Mouse (Mus musculus): ENCODE measurements around the gene Rab10. TPM values are rescaled to one million over a fixed set of nuclear protein-coding genes. Genes with fewer than 3 reads are reported as not detected.

Rab10 gene
- total and polyA plus RNA-seq, 3 experiments = 36.8 to 130 (median 116) TPM

DNA sequence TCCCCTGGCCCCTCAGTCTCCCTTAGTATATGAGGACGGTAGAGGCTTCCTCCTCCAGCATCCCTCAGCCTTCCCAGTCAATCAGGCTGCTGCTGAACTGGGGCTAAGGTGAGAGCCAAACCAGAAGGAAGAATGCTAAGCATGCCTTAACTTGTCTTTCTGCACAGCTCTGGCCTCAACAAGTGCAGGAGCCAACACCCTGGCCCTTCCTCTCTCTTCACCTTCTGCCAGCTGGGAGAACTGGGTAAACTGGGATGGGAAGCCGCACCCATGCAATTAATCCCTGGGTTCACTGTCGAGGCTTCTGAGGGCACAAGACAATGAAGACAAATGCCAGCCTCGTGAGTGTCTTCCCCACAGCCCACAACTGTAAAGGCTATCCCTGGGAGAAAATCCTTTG lies 19.9 kb upstream of the Rab10 start:
- H3K27ac ChIP-seq = no peak overlapping the region
- H3K79me2 ChIP-seq (replicated peaks; ENCODE audit: control insufficient read depth, insufficient read depth, low read length) = no peaks in the 10 kb centered on the region
- H3K9ac ChIP-seq (ENCODE audit: low read depth, low read length) = no peak overlapping the region
- intact Hi-C loops (cut with DNase I) = no loop called here
- H3K4me3 ChIP-seq = no peak overlapping the region
- no peaks in the 10 kb centered on the region for H3K4me1 ChIP-seq (ENCODE audit: control insufficient read depth, insufficient read depth, low read length)
- DNase-seq = no peak
- no peak for TF ChIP-seq CTCF (IDR thresholded peaks at IDR 0.05)
- no peak for TF ChIP-seq EP300 (IDR thresholded peaks at IDR 0.05; ENCODE audit: insufficient read depth, low read depth, low read length)
- TF ChIP-seq POLR2A (IDR thresholded peaks at IDR 0.05; ENCODE audit: insufficient read depth, low read depth, low read length) = no peak
- no peaks in the 10 kb centered on the region for H3K36me3 ChIP-seq (ENCODE audit: control insufficient read depth, insufficient read depth, low read length)
- 68% methylated on average over 4 of the region's 4 CpGs for WGBS
- no peaks in the 10 kb centered on the region for H3K27me3 ChIP-seq (ENCODE audit: control insufficient read depth, insufficient read depth, low read length)

GRCm38 (mm10) chr12:3325232-3325631 lies 15.5 kb upstream of the Rab10 start:
- H3K27ac ChIP-seq = no peak overlapping the region
- no peak overlapping the region for H3K9ac ChIP-seq (ENCODE audit: low read depth, low read length)
- no peak overlapping the region for H3K4me3 ChIP-seq
- TF ChIP-seq EP300 (IDR thresholded peaks at IDR 0.05; ENCODE audit: insufficient read depth, low read depth, low read length) = no peak
- TF ChIP-seq CTCF (IDR thresholded peaks at IDR 0.05) = no peak
- TF ChIP-seq POLR2A (IDR thresholded peaks at IDR 0.05; ENCODE audit: insufficient read depth, low read depth, low read length) = no peak
- DNase-seq = no peak
- no peaks in the 10 kb centered on the region for H3K4me1 ChIP-seq (ENCODE audit: control insufficient read depth, insufficient read depth, low read length)
- no peaks in the 10 kb centered on the region for H3K79me2 ChIP-seq (replicated peaks; ENCODE audit: control insufficient read depth, insufficient read depth, low read length)
- no peaks in the 10 kb centered on the region for H3K27me3 ChIP-seq (ENCODE audit: control insufficient read depth, insufficient read depth, low read length)
- H3K36me3 ChIP-seq (ENCODE audit: control insufficient read depth, insufficient read depth, low read length) = no peaks in the 10 kb centered on the region
- 71% methylated on average over 2 of the region's 2 CpGs for WGBS
- intact Hi-C loops (cut with DNase I) = no loop called here

- Histone ChIP-seq H3K79me2 (replicated peaks; ENCODE audit: control insufficient read depth, insufficient read depth, low read length) (no peaks in the 10 kb centered on the region), H3K4me1 (ENCODE audit: control insufficient read depth, insufficient read depth, low read length) (no peaks in the 10 kb centered on the region), H3K36me3 (ENCODE audit: control insufficient read depth, insufficient read depth, low read length) (no peaks in the 10 kb centered on the region), H3K4me3 (no peak overlapping the region), H3K27ac (no peak overlapping the region), H3K9ac (ENCODE audit: low read depth, low read length) (no peak overlapping the region), H3K27me3 (ENCODE audit: control insufficient read depth, insufficient read depth, low read length) (no peaks in the 10 kb centered on the region)
- TF ChIP-seq POLR2A (IDR thresholded peaks at IDR 0.05; ENCODE audit: insufficient read depth, low read depth, low read length) (no peak), CTCF (IDR thresholded peaks at IDR 0.05) (no peak), EP300 (IDR thresholded peaks at IDR 0.05; ENCODE audit: insufficient read depth, low read depth, low read length) (no peak)
- DNase-seq = peak in 1 of 2 experiments; percentile 35
- 34% methylated on average over 6 of the region's 6 CpGs for WGBS
- intact Hi-C loops (cut with DNase I) = no loop called here
Measured at GRCm38 (mm10) chr12:3323241-3323640, 13.5 kb upstream of the Rab10 start.

DNA sequence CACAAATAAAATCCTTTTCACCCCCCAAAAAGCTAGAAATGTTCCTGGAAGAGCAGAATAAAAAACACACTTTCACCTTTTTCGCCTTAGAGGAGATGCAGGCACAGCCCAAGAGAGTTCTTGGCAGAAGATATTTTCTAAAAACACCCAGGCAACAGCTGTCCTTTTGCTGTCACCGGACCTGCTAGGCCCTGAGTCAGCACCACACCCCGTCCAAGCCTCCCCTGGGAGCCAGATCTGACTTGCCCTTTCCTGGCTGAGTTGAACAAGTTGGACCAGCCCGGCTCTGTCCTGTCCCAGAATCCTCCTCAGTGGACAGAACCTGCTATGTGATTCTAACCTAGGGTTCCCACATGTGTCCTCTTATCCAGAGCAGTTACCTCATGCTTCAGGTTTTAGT lies 9.6 kb upstream of the Rab10 start:
- DNase-seq = peak; percentile 53 to 66
- no peaks in the 10 kb centered on the region; the same call in 1 of the 2 replicates for H3K36me3 ChIP-seq (ENCODE audit: control insufficient read depth, insufficient read depth, low read length)
- intact Hi-C loops (cut with DNase I) = no loop called here
- no peak overlapping the region for H3K4me3 ChIP-seq
- H3K4me1 ChIP-seq (ENCODE audit: control insufficient read depth, insufficient read depth, low read length) = no peaks in the 10 kb centered on the region
- WGBS = 23% methylated on average over 4 of the region's 4 CpGs
- no peak overlapping the region for H3K27ac ChIP-seq
- no peak overlapping the region for H3K9ac ChIP-seq (ENCODE audit: low read depth, low read length)
- H3K79me2 ChIP-seq (replicated peaks; ENCODE audit: control insufficient read depth, insufficient read depth, low read length) = no peaks in the 10 kb centered on the region
- TF ChIP-seq EP300 (IDR thresholded peaks at IDR 0.05; ENCODE audit: insufficient read depth, low read depth, low read length) (no peak), CTCF (IDR thresholded peaks at IDR 0.05) (no peak)
- H3K27me3 ChIP-seq (ENCODE audit: control insufficient read depth, insufficient read depth, low read length) = no peaks in the 10 kb centered on the region

DNA sequence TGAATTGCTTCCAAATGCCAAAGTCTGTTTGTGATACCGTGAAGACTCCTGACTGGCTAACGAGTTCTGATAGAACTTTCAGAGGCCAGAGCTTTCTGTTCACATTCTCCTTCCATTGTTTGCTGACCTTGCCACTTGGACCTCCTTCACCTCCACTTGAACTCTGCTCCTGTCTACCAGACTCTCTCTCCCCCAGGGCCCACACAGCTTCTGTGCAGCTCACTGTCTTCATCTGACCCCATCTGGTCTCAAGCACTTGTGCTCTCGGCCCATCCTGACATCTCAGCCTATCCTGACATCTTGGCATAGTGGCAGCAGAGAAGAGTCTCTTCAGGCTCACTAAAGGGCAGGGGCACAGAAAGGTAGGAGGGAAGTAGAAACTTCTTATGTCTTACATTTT lies 7.2 kb upstream of the Rab10 start:
- no peak overlapping the region for H3K9ac ChIP-seq (ENCODE audit: low read depth, low read length)
- H3K27ac ChIP-seq = no peak overlapping the region
- TF ChIP-seq POLR2A (IDR thresholded peaks at IDR 0.05; ENCODE audit: insufficient read depth, low read depth, low read length) (no peak), CTCF (IDR thresholded peaks at IDR 0.05) (no peak), EP300 (IDR thresholded peaks at IDR 0.05; ENCODE audit: insufficient read depth, low read depth, low read length) (no peak)
- H3K4me3 ChIP-seq = no peak overlapping the region
- H3K4me1 ChIP-seq (ENCODE audit: control insufficient read depth, insufficient read depth, low read length) = no peaks in the 10 kb centered on the region
- no peak for DNase-seq
- H3K79me2 ChIP-seq (replicated peaks; ENCODE audit: control insufficient read depth, insufficient read depth, low read length) = no peaks in the 10 kb centered on the region
- no peaks in the 10 kb centered on the region; the same call in 1 of the 2 replicates for H3K36me3 ChIP-seq (ENCODE audit: control insufficient read depth, insufficient read depth, low read length)
- intact Hi-C loops (cut with DNase I) = no loop called here
- 73% methylated on average over 3 of the region's 3 CpGs for WGBS
- H3K27me3 ChIP-seq (ENCODE audit: control insufficient read depth, insufficient read depth, low read length) = no peaks in the 10 kb centered on the region

DNA sequence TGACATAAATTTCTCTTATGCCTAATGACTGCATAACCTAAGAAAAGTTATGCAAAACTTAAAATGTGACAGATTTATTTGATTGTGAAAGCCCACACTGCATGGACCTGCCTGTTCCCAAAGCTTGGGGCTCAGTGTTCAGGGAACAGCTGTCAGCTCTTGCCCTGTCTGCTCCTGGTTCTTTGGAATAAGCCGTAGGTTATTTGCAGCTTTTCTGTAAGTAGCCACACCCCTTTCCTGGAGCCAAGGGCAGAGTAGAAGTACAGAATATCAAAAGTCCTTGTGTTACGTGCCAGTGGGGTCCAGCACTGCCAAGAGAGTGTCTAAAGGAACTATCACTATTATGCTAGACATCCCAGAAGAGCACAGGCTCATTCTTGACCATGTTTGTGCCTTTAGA lies 6.3 kb upstream of the Rab10 start:
- peak in 1 of 2 experiments; percentile 13 for DNase-seq
- TF ChIP-seq CTCF (IDR thresholded peaks at IDR 0.05) (no peak), EP300 (IDR thresholded peaks at IDR 0.05; ENCODE audit: insufficient read depth, low read depth, low read length) (no peak), POLR2A (IDR thresholded peaks at IDR 0.05; ENCODE audit: insufficient read depth, low read depth, low read length) (no peak)
- Histone ChIP-seq H3K27ac (no peak overlapping the region), H3K4me3 (no peak overlapping the region), H3K27me3 (ENCODE audit: control insufficient read depth, insufficient read depth, low read length) (no peaks in the 10 kb centered on the region), H3K36me3 (ENCODE audit: control insufficient read depth, insufficient read depth, low read length) (no peaks in the 10 kb centered on the region; the same call in 1 of the 2 replicates), H3K4me1 (ENCODE audit: control insufficient read depth, insufficient read depth, low read length) (no peaks in the 10 kb centered on the region), H3K79me2 (replicated peaks; ENCODE audit: control insufficient read depth, insufficient read depth, low read length) (no peaks in the 10 kb centered on the region), H3K9ac (ENCODE audit: low read depth, low read length) (no peak overlapping the region)
- WGBS = 14% methylated on average over 2 of the region's 2 CpGs
- intact Hi-C loops (cut with DNase I) = no loop called here

All from heart, adult 2 months (tissue).